Comparison of ENCODE assay signal across 20 mouse cellular contexts in the genomic region with DNA sequence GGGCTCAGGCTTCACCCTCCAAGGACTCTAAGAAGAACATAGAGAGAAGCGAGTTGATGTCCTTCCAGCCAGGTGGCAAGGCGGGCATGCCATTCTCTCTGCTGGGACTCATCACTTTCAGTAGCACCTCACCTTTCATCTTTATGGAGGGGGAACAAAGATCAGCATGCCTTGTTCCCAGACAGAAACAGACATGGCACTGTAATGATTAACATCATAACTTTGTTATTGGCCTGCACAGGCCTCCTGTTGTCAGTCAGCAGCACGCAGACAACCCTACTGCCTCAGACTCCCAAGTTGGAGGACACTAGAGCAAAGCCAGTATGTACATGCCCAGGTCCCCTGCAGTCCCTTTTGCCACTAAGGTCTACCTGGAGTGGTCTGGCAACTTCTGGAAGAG.
"Had no signal": no experiment of that assay in that cellular context is flagged by ENCODE, and none has a peak within 500 bp of the region (broad histone marks: within the 10 kb centered on the region; RNA-seq: fewer than 3 reads in every experiment).

No protein-coding gene starts in this region.

- H3K4me1 ChIP-seq: forebrain, embryonic 15.5 days; heart, embryonic 10.5 days; heart, embryonic 12.5 days; hindbrain, embryonic 13.5 days; hindbrain, embryonic 15.5 days; limb, embryonic 13.5 days; liver, embryonic 12.5 days had no signal

- ATAC-seq: forebrain, embryonic 15.5 days; forebrain, postnatal 0 days; inflammation-experienced regulatory T-cells, adult 6 months; liver, embryonic 12.5 days had no signal

- H3K4me2 ChIP-seq: forebrain, embryonic 15.5 days; heart, embryonic 12.5 days; hindbrain, embryonic 13.5 days; hindbrain, embryonic 15.5 days; limb, embryonic 13.5 days; limb, embryonic 15.5 days; liver, embryonic 12.5 days had no signal

- H3K9me3 ChIP-seq: forebrain, embryonic 15.5 days; heart, embryonic 10.5 days; heart, embryonic 12.5 days; hindbrain, embryonic 13.5 days; hindbrain, embryonic 15.5 days; limb, embryonic 15.5 days; liver, embryonic 12.5 days had no signal

- H3K27ac ChIP-seq: forebrain, embryonic 15.5 days; heart, embryonic 10.5 days; hindbrain, embryonic 13.5 days; hindbrain, embryonic 15.5 days; limb, embryonic 13.5 days; limb, embryonic 15.5 days; liver, embryonic 12.5 days; liver, embryonic 14.5 days had no signal

- H3K36me3 ChIP-seq: forebrain, embryonic 15.5 days; heart, embryonic 10.5 days; heart, embryonic 12.5 days; hindbrain, embryonic 13.5 days; hindbrain, embryonic 15.5 days; limb, embryonic 13.5 days; limb, embryonic 15.5 days; liver, embryonic 12.5 days had no signal

- H3K9ac ChIP-seq: forebrain, embryonic 15.5 days; forebrain, postnatal 0 days; heart, embryonic 12.5 days; hindbrain, embryonic 13.5 days; hindbrain, embryonic 15.5 days; limb, embryonic 13.5 days; limb, embryonic 15.5 days; liver, embryonic 12.5 days; liver, embryonic 14.5 days had no signal

- H3K27me3 ChIP-seq: forebrain, embryonic 15.5 days; heart, embryonic 12.5 days; hindbrain, embryonic 13.5 days; hindbrain, embryonic 15.5 days; limb, embryonic 13.5 days; limb, embryonic 15.5 days; liver, embryonic 12.5 days had no signal

- DNase-seq: forebrain, postnatal 0 days; gastrocnemius, postnatal 10 days; gastrocnemius, postnatal 25 days; heart, adult 18-20 months; heart, postnatal 10 days; heart, postnatal 36 days; kidney, postnatal 10 days; layer of hippocampus, adult 9-11 months; layer of hippocampus, postnatal 36 days; left cerebral cortex, postnatal 4 days had no signal

- H3K4me3 ChIP-seq: forebrain, embryonic 15.5 days; heart, embryonic 10.5 days; heart, embryonic 12.5 days; hindbrain, embryonic 13.5 days; hindbrain, embryonic 15.5 days; limb, embryonic 13.5 days; limb, embryonic 15.5 days; liver, embryonic 12.5 days had no signal
